Mouse (Mus musculus) hindbrain, embryonic 14.5 days (tissue): Measurements from ENCODE around the gene Gtf2e1. TPM values are rescaled to one million over a fixed set of nuclear protein-coding genes. Genes with fewer than 3 reads are reported as not detected.

ENCODE experiments used
- ATAC-seq: fragments of 200-750 bp; cut with Nextera tagmentation; 2 replicates; pipeline ENCODE4 v1.8.0; 2017; ENCODE audit warnings: moderate number of reproducible peaks, mild to moderate bottlenecking, moderate TSS enrichment, moderate library complexity; ENCODE audit not compliant: low FRiP score
- DNase-seq: peaks from one replicate; pipeline ENCODE4 v3.0.0-alpha.2; 2015; ENCODE audit warnings: low spot score
- H3K27ac ChIP-seq: fragments of 300-500 bp; sonication (generic); 2 replicates; pipeline ENCODE4 v1.5.1; 2014; ENCODE audit warnings: mild to moderate bottlenecking, moderate library complexity
- H3K27me3 ChIP-seq: fragments of 300-500 bp; sonication (generic); 2 replicates; pipeline ENCODE4 v1.6.1; 2014; ENCODE audit warnings: mild to moderate bottlenecking, low read length, mixed read lengths; ENCODE audit not compliant: control insufficient read depth, insufficient read depth
- H3K36me3 ChIP-seq: fragments of 300-500 bp; sonication (generic); replicated peaks from 2 replicates; pipeline ENCODE4 v1.6.1; 2014; ENCODE audit not compliant: control insufficient read depth, insufficient read depth
- H3K4me1 ChIP-seq: fragments of 300-500 bp; sonication (generic); replicated peaks from 2 replicates; pipeline ENCODE4 v1.6.1; 2014; ENCODE audit warnings: antibody characterized with exemption, low read length, mixed read lengths; ENCODE audit not compliant: control insufficient read depth, insufficient read depth
- H3K4me2 ChIP-seq: fragments of 300-500 bp; sonication (generic); replicated peaks from 2 replicates; pipeline ENCODE4 v1.6.1; 2014; ENCODE audit warnings: mild to moderate bottlenecking, moderate library complexity
- H3K4me3 ChIP-seq: fragments of 300-500 bp; sonication (generic); replicated peaks from 2 replicates; pipeline ENCODE4 v1.5.1; 2014; ENCODE audit warnings: mild to moderate bottlenecking, low read length
- H3K9ac ChIP-seq: fragments of 300-500 bp; sonication (generic); 2 replicates; pipeline ENCODE4 v1.6.1; 2014
- H3K9me3 ChIP-seq: fragments of 300-500 bp; sonication (generic); 2 replicates; pipeline ENCODE4 v1.6.1; 2016; ENCODE audit warnings: low read length; ENCODE audit not compliant: control insufficient read depth
- WGBS: fragments of 180-500 bp; shearing (Covaris S2); extraction: QIAGEN DNeasy Blood & Tissue Kit; methylation state at CpG from one replicate; pipeline ENCODE4 v1.1.7; 2014; 5-methylcytosine and 5-hydroxymethylcytosine counted together
- polyA plus RNA-seq: library from polyadenylated mRNA; unstranded; fragments of >200 nt; fragmentation: Nextera tagmentation; extraction: Ambion mirVana; gene quantifications from 2 replicates; pipeline ENCODE4 v1.2.1, GENCODE M21; 2014

Gene Gtf2e1
- polyA plus RNA-seq, 1 experiment from 2014 or later: 29.0 TPM

DNA sequence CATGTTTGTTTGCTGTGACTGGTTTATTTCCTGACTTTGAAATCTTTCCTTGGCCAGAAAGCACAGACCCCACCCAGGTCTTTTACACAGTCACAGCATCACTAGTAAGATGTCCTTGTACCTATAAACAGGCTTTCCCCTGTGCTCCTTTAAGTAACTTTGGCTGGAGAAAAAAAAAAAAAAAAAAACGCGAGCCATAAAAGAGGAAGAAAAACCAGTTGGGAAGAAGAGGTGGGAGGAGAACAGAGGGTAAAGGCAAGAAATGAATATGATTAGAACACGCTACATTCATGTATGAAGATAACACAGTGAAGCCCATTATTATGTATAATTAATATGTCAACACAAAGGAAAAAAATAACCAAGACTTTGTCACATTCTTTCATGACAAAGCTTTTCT is 35.7 kb upstream of the Gtf2e1 start:
- Histone ChIP-seq H3K9ac (no peak overlapping the region), H3K4me2 (no peak overlapping the region), H3K27me3 (no peaks in the 10 kb centered on the region), H3K27ac (no peak overlapping the region), H3K4me1 (no peaks in the 10 kb centered on the region), H3K4me3 (no peak overlapping the region), H3K9me3 (no peaks in the 10 kb centered on the region), H3K36me3 (no peaks in the 10 kb centered on the region)
- DNase-seq (no peak), ATAC-seq (no peak)
- 81% methylated on average over 3 of the region's 3 CpGs for WGBS

DNA sequence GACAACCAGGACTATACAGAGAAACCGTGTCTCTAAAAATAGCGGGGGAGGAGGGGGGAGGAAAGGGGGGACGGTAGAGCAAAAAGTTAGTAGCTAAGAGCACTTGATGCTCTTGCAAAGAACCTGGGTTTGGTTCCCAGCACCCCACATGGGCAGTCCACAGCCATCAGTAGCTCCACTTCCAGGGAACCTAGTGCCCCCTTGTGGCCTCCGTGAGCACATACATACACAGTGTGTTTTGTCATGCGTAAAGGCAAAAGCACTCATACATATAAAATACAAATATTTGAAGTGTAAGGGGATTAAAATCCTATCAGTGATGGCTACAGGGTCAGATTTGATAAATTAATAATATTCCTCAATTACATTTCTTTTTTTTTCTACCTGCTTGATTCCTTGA is 33.5 kb upstream of the Gtf2e1 start:
- H3K4me3 ChIP-seq: no peak overlapping the region
- DNase-seq (no peak), ATAC-seq (no peak)
- H3K4me2 ChIP-seq: no peak overlapping the region
- no peaks in the 10 kb centered on the region for H3K9me3 ChIP-seq
- H3K4me1 ChIP-seq: no peaks in the 10 kb centered on the region
- H3K36me3 ChIP-seq: no peaks in the 10 kb centered on the region
- H3K9ac ChIP-seq: no peak overlapping the region
- H3K27ac ChIP-seq: no peak overlapping the region
- H3K27me3 ChIP-seq: no peaks in the 10 kb centered on the region
- WGBS: 97% methylated on average over 5 of the region's 5 CpGs

DNA sequence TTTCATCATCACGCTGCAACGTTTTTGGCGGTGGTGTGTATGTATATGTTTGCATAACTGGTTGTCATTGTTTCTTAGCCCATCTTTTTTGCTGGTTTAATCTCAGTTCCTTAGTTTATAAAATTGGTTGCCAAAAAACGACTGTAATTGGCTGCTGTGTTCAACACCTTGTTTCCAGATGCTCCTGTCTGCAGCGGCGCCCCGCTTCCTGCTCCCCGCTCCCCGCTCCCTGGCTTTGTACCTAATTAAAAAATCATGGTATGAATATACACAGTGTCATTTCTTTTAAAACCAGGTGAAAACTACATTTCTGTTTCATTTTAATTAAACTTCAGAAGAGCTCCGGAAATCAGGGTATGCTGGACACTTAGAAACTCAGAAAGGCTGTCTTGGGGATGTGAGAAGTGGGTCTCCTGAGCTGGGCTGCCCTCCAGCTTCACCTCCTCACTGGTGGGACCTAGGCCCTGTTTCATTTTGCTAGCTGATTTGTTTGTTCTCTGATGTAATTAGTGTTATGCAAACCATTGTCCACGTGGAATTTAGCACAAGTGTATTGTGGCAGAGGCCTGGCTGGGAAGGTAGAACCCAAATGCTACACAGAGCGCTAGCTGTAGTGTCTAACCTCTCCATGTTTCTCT is 32.6 kb upstream of the Gtf2e1 start:
- ATAC-seq (no peak), DNase-seq (no peak)
- no peaks in the 10 kb centered on the region for H3K9me3 ChIP-seq
- H3K9ac ChIP-seq: no peak overlapping the region
- H3K27me3 ChIP-seq: no peaks in the 10 kb centered on the region
- H3K27ac ChIP-seq: no peak overlapping the region
- H3K4me1 ChIP-seq: no peaks in the 10 kb centered on the region
- no peak overlapping the region for H3K4me2 ChIP-seq
- 90% methylated on average over 12 of the region's 12 CpGs for WGBS
- H3K36me3 ChIP-seq: no peaks in the 10 kb centered on the region
- H3K4me3 ChIP-seq: no peak overlapping the region

DNA sequence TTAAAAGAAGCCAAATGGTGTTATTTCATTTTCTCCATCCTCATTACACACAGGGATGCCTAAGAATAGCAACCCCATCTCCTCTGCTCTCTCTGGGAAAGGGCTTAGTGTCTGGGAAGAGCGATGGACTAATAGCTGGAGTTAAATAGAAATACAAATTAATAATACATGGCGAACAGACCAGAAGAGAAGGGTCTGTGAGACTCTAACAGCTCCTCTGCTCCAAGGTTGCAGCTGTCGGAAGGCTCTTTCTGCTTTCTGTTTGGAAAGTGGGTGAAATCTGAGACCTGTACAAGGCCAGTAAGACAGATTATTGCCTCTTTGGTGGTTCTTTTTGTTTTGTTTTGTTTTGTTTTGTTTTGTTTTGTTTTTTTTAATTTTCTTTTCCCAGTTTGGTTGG is 32.0 kb upstream of the Gtf2e1 start:
- Histone ChIP-seq H3K9ac (no peak overlapping the region), H3K27me3 (no peaks in the 10 kb centered on the region), H3K4me1 (0 out of 2 replicates have a peak, but pooled peaks cover under 1% of the 10 kb centered on the region), H3K4me3 (no peak overlapping the region), H3K4me2 (no peak overlapping the region), H3K27ac (no peak overlapping the region), H3K36me3 (no peaks in the 10 kb centered on the region), H3K9me3 (no peaks in the 10 kb centered on the region)
- DNase-seq: no peak
- 67% methylated on average over 3 of the region's 3 CpGs for WGBS
- ATAC-seq: no peak

DNA sequence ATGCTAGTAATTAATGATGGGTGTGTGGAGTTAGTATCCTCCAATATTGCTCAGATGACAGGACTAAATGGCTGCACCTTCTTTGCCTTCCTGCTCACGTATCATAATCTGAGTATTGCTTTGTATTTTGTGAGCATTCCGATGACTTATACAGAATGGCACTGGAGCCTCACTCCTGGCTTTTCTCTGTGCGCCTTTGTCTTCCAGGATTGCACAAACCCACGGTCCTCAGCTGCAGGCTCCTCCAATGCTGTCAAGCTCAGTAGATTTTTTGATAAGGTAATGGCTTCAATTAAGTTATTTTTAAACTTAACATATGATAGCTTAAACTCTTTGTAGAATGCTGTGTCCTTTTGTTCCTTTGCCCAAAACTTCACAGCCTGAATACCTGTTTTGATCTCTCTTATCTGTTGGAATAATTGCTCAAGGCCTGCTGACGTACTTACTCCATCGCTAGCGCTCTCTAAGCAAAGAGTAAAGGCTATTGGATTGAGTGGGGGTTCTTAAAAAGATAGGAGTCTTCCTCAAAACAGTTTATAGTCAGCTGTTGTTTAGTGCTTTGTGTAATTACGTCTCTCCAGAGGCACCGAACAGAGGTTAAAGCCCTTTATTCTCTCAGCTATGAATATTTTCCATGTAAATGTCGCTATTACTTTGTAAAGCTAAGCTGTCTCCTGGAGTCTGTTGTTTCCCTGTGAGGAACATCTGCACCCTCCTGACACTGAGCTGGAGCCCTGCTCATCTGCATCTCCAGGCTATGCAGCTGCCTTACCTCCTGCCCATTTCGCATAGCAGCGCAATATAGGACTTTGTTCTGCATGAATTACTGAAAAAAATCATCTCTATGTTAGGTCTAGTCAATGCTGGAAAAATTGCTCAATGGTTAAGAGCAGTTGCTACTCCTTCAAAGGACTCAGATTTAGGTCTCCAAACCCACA is 27.8 kb upstream of the Gtf2e1 start:
- DNase-seq (no peak), ATAC-seq (no peak)
- 77% methylated on average over 12 of the region's 12 CpGs for WGBS
- Histone ChIP-seq H3K4me1 (0 out of 2 replicates have a peak, but pooled peaks cover 4% of the 10 kb centered on the region), H3K36me3 (no peaks in the 10 kb centered on the region), H3K27ac (no peak overlapping the region), H3K4me3 (no peak overlapping the region), H3K9ac (no peak overlapping the region), H3K27me3 (no peaks in the 10 kb centered on the region), H3K4me2 (no peak overlapping the region), H3K9me3 (no peaks in the 10 kb centered on the region)

DNA sequence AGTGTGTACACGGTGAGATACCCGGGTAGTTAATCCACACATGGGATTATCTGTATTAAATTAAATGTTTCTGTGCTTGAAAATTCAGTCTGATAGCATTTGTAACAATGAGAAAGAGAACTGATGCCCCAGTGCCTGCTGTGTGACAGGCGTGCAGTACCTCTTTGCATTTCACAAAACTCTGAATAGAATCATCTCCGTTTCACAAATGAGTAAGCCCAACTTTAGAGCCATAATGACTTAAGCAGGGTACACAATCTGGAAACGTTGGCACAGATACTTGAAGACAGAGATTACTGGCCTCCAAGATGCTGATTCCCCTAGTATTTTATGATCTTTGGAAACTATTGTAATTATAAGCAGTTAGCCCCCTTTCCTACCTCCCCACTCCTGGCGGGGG is 26.5 kb upstream of the Gtf2e1 start:
- no peak overlapping the region for H3K27ac ChIP-seq
- no peak for ATAC-seq
- 0 out of 2 replicates have a peak, but pooled peaks cover 4% of the 10 kb centered on the region for H3K4me1 ChIP-seq
- H3K27me3 ChIP-seq: no peaks in the 10 kb centered on the region
- H3K36me3 ChIP-seq: no peaks in the 10 kb centered on the region
- no peak for DNase-seq
- H3K4me3 ChIP-seq: no peak overlapping the region
- no peak overlapping the region for H3K9ac ChIP-seq
- 61% methylated on average over 6 of the region's 6 CpGs for WGBS
- no peaks in the 10 kb centered on the region for H3K9me3 ChIP-seq
- H3K4me2 ChIP-seq: no peak overlapping the region

DNA sequence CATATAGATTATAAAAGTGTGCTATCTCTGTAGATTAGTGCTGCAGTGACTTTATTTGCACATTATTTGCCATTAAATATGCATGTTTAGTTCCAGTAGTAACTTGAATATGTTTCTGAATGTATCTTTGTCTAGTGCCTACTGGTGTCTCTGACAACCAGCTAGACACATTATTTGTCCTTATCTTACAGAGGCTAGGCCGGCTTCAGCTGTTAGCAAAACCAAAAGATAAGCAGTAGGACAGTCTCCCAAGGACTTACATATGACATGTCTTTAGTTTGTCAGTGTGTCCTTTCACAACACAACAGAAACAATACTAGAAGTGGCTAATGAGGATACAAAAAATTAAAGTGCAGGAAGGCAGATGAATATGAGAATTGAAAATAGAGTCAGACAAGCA is 25.5 kb upstream of the Gtf2e1 start:
- Histone ChIP-seq H3K4me1 (0 out of 2 replicates have a peak, but pooled peaks cover 4% of the 10 kb centered on the region), H3K27me3 (no peaks in the 10 kb centered on the region), H3K4me3 (no peak overlapping the region), H3K9ac (no peak overlapping the region), H3K4me2 (no peak overlapping the region), H3K27ac (no peak overlapping the region), H3K9me3 (no peaks in the 10 kb centered on the region), H3K36me3 (no peaks in the 10 kb centered on the region)
- WGBS: 94% methylated on average over 1 of the region's 1 CpGs
- no peak for ATAC-seq
- DNase-seq: no peak

DNA sequence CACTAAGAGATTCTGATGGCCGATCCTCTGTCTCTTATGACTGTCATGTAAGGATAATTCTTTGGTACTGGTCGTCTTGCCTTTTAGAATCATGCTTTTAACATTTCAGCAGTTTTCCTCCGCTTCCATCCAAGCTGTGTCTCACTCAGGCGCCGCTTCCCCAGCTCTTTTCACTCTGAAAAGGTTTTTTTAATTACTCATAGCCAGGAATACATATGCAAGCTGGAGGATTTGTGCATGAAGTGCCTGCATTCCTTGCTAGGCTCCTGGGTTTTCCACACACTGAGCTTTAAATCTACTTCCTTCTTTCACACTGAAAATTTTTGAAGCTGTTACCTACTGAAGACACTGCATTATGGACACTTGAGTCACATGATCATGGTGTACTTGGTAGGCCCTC is 23.4 kb upstream of the Gtf2e1 start:
- DNase-seq (no peak), ATAC-seq (no peak)
- 79% methylated on average over 5 of the region's 5 CpGs for WGBS
- Histone ChIP-seq H3K9me3 (no peaks in the 10 kb centered on the region), H3K4me1 (0 out of 2 replicates have a peak, but pooled peaks cover 4% of the 10 kb centered on the region), H3K9ac (no peak overlapping the region), H3K27me3 (no peaks in the 10 kb centered on the region), H3K4me2 (no peak overlapping the region), H3K4me3 (no peak overlapping the region), H3K27ac (no peak overlapping the region), H3K36me3 (peaks cover 5% of the 10 kb centered on the region)

DNA sequence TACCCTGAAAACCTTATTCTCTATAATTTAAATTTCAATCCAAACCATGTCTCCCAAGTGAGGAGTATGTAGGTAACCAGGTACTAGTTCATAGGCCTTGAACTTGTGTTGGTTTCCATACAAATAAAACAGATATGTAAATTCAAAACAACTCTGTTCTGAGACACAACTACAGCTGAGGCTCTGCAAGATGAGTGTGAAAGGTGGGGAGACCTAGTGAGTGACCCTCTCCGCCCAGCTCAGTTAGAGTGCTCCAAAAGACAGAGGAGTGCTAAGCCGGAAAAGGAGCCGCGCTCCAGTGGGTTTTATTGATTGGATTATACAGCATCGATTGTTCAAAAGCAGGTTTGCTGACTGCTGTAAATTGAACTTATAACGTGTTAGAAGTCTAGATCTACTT is 22.8 kb upstream of the Gtf2e1 start:
- Histone ChIP-seq H3K27ac (no peak overlapping the region), H3K36me3 (peaks cover 10% of the 10 kb centered on the region), H3K4me2 (no peak overlapping the region), H3K9ac (no peak overlapping the region), H3K9me3 (no peaks in the 10 kb centered on the region), H3K4me1 (0 out of 2 replicates have a peak, but pooled peaks cover 4% of the 10 kb centered on the region), H3K27me3 (no peaks in the 10 kb centered on the region), H3K4me3 (no peak overlapping the region)
- WGBS: 68% methylated on average over 6 of the region's 6 CpGs
- DNase-seq: no peak
- no peak for ATAC-seq
